Mouse (Mus musculus) frontal cortex, adult (tissue): ENCODE data around the gene Cplx2.

ENCODE experiments used
- ATAC-seq: cut with Nextera tagmentation; 2 replicates; pipeline ENCODE4 v1.9.2; 2017; ENCODE audit warnings: mild to moderate bottlenecking, moderate library complexity, mixed read lengths; ENCODE audit not compliant: low TSS enrichment

Gene Cplx2

DNA sequence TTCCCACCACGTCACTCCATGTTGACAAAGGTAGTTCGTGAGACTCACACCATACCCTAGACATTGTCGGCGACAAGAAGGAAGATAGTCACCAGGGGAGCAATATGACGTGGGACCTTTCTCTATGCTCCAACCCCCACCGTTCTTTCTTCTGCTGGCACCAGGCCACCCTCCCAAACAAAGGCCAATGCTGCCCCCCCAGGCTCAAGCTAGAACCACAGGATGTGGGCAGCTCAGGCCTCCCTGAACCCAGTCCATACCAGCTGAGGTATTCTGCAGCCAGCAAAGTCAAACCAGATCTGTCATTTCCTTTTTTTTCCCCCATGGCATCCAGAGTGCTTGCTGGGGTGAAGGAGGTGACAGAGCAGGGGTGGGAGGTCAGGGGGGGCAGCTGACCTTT, 3.4 kb upstream of the Cplx2 start:
- no peak for ATAC-seq

DNA sequence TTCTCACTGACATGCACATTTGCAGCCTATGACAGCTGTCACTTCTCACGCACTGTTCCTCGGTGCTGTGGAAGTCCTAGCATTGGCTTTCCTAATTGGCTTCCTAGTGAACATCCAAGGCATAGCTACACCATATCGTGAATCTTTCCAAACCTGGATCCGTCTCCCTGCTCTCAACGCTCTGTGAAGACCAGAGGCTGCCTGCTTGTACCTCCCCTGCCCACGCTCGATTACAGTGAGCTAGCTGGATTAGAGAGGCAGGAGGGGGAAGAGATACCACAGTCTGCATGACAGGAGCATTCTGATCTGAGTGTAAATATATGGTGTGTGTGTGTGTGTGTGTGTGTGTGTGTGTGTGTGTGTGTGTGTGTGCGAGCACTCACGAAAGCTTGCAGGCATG, 3.0 kb upstream of the Cplx2 start:
- peak; percentile 11; the same call in 1 of the 2 replicates for ATAC-seq

DNA sequence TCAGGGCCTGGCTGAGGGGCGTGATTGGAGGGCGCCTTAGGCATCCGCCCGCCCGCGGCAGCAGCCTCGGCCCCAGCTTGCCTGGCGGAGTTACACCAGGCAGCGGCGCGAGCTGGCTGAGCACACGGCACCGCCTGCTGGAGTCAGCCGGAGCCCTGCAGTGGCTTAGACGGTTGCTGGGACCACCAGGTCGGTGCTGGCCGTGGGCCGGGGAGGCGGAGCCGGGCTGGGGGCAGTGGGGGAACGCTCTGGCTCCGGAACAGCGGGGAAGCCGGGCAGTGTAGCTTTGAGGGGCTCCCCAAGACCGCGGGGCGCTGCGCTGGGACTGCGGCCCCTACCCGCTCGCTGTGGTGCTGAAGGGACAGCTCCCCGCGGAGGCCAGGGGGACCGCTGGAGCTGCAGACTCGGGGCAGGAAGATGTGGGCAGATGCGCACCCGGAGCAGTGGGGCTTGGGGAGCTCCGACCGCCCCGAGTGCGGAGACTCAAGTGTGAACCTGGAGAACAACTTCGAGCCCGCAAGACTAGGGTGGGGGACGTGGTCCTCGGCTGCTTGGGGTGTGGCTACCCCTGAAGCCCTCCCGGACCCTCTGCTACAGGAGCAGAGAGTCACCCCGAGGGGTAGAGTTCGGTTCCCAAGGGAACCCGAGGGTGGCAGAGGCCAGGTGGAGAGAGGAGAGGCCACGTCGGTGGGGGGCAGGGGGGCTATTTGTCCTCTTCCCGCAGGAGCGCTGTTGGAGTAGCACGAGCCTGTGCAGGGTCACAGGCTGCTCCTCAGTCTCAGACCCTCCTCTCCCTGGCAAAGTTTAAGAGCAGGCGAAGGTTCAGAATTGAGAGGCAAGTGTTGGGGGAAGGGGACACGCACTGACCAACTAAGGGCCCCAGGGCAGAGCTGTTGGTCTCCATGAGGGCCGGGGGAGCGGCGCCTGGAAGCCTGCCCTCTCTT, 510 bp downstream of the Cplx2 start:
- ATAC-seq: peak; percentile 60

DNA sequence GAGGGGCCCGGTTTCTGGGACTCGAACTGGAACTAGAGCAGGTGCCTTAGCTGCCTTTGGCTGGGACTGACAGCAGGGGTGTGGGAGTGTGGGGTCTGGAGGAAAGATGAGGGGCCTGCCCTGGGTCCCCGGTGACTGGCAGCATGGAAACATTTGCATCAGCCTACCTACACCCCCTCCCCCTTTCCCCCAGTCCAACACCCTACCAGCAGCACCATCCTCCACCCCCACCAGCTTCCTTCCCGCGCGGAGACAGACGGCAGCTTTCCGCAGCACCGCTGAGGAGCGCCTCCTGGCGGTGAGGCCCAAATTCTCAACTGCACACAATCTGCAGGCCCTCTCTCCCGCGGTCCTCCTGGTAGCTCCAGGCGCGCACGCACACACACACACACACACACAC, 1.5 kb downstream of the Cplx2 start:
- ATAC-seq: peak; percentile 38

DNA sequence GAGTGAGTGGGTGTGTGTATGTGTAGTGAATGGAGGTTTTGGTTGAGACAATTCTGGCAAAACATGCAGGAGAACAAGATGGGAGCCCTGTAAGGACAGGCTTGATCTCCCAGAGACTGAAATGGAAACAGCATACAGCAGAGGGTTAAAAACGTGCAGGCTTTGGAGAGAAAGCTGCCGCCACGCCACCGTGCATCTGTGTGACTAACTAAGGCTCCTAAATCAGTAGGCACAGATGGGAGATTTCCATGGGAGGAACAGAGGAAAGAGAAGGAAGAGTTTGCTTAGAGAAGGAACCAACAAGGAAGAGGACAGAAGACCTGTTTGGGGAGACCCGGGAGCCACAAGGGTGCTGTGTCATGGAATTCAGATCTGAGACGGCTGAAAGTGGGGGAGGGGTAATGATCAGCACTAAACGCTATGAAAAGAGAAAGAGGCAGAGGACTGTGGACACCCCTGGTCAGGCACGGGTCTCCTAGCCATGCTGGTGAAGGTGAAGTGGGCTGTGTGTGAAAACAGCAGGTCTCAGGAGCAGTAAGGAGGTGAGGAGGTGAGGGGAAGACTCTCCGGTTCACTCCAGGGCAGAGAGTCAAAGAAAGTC, 3.1 kb downstream of the Cplx2 start:
- ATAC-seq: peak; percentile 27

DNA sequence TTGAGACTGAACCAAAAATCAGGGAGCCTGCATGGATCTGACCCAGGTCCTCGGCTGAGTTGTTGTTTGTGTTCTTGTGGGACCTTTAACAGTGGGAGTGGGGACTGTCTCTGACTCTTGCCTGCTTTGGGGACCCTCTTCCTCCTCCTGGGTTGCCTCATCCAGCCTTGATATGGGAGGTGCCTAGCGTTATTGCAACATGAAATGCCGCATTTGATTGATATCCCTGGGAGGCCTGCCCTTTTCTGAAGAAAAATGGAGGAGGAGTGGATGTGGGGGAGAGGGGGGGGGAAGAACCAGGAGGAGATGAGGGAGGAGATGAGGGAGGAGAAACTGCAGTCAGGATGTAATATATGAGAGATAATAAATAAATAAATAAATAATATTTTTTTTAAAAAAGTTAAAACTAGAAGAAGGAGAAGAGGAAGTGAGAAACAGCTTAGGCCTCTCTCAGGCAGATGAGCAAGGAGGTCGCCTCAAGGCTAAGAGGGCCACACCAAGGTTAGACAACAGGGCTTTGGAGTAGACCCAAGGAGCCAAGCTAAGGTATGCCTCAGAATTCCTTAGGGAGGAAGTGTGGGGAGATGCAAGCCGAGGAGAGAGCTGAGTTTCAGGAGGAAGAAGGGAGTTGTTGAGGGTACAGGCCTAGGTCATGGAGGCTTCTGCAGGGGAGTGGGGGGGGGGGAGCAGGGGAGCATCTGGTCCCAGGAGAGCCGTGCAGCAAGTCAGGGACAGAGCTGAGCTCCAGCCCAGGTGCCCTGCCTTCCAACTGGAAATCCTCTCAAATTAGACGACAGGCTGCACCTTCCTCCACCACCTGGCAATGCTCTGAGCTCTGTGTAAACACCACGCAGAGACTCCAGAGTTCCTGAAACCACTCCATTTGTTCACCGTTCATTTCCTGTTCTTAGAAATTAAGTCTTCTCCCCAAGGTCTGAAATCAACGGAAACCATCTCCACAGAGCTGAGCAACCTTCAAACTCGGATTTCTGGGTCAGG, 4.6 kb downstream of the Cplx2 start:
- no peak for ATAC-seq

DNA sequence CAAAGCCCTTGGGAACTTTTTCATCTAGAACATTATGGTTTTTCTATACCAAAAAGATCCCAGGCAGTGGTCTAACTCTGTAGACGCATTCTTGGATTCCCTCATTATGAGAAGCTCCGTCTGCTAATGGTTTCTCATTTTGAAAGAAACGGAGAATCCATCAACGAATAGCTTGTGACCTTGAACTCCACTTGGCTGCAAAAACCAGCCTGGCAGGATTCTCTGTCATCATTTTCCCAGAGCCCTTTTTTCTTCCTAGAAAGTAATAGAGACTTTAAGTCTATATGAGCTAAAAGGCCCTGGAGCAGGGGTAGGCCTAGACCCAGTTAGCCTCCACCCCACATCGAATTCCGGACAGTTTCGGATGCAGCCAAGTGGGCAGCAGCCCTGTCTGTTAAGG, 5.6 kb downstream of the Cplx2 start:
- ATAC-seq: no peak

DNA sequence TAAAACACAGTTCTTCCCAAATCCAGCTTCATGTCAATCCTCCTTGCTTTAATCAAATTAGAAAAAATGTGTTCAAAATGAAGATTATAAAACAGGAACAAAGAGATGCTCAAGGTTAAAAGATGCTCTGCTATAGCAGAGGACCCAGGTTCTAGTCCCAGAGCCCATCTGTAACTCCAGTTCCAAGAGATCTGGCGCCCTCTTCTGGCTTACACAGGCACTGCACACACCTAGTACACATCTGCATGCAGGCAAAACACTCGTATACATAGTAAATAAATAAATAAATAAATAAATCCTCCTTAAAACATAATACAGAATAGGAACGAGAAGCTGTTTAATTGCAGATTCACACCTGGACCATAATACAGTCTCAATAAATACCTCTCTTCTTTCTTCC, 6.9 kb downstream of the Cplx2 start:
- no peak for ATAC-seq

DNA sequence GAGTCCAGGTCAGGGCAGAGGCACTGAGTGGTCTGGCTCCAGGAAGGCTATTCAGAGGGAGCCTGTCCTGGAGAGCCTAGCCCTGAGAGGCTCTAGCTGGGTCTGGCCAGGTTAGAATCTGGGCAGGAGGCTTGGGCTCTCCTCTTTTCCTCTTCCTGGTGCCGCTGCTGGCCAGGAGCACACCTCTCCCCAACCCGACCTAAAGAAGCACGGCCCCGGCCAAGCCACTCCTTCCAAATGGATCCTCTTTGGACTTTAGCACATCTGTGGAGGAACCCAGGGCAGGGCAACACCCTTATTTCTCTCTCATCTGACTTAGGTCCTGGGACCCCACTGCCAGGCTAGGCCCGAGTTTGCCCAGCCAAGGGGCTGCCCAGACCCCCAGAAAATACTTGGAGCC, 9.3 kb downstream of the Cplx2 start:
- ATAC-seq: no peak

DNA sequence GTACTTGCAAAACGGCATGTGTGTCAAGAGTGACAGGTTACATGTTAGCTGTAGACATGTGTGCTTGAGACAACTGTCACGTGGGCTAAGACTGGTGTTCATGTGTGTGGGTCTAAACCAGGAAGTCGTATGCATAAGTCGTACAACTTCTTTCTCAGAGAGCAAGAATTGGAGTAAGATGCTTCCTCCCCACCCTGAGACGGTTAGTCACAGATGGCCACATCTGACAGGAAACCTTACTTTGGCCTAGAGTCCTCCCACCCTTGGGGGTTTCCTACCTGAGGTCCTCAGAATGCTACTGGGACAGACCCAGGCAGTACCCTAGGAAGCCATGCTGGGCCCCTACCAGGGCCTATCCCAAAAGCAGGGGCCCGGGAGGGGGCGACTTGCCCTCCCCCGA, 10.2 kb downstream of the Cplx2 start:
- ATAC-seq: no peak

DNA sequence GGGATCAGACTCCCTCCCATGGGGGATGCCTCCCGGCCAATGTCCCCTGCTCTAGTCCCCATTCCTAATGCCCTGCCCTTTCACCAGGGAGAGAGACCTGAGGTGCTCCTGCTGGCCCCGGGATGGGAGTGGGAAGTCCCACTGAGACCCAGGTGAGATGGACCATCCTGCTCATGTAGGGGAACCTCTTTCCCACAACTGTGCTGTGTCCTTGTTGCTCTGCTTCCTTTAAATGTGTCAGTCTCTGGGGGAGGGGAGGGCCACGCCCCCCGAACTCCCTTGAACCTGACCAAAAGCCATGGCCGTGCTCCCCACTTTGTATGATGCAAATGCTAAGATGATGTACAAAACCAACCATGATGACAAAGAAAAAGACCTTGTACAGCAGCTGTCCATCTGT, 12.4 kb downstream of the Cplx2 start:
- ATAC-seq: peak; percentile 2; the same call in 1 of the 2 replicates

DNA sequence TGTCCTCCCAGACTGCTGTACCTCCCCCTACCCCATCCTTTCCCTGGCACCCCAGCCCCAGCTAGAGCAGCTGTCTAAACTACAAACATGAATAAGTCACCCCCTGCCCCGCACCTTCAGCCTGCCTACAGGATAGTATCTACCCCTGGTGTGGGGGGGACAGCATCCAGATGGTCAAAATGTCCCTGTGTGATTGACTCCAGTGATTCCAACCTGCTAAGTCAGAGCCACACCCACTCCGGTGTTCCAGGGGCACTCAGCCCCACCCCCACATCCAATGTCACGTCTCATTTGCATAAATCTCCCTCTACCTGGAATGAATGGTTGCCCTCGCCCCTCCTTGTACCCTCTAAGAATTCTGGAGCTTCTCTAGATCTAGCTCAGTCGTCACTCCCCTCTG, 13.4 kb downstream of the Cplx2 start:
- peak; percentile 5; the same call in 1 of the 2 replicates for ATAC-seq

DNA sequence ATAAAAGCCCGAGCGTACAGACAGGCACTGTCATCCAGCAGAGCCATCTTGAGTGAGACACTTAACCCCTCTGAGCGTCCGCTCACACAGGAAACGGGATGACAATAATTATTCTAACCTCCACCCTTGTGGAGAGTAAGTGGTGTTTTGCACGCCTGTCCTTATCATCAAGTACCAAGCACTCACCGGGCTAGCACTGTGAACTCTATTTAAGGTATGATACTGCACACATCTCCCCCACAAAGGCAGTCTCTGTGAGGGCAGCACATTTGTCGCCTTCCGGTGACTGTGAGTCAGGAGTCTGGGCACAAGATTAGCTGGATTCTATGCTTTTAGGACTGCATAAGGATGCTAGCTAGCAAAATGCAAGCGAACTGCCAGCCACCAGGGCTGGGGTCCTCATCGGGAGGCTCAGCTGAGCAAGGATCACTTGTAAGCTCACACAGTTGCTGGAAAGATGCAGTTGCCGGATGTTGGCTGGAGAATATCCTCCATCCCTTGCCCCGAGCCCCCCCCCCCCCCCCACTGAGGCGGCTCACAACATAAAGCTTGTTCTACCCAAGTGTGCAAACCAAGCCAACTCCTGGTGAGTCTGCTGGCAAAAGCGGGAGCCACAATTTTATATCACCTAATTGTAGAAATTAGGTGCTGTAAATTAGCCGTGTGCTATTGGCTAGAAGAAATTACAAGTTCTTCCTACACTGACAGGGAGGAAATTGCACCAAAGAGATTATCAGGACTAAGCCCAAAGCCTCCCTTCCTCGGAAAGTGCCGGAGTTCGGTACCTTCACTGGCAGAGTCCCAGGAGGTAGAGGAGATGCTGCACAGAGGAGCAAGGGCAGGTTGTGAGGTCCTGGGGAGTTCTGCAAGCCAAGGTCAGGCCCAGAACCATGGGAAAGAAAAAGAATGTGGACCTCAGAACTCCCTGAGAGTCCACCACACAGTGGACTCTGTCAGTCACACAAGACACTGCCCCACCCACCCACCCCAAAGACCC, 14.2 kb downstream of the Cplx2 start:
- peak; percentile 52 for ATAC-seq

DNA sequence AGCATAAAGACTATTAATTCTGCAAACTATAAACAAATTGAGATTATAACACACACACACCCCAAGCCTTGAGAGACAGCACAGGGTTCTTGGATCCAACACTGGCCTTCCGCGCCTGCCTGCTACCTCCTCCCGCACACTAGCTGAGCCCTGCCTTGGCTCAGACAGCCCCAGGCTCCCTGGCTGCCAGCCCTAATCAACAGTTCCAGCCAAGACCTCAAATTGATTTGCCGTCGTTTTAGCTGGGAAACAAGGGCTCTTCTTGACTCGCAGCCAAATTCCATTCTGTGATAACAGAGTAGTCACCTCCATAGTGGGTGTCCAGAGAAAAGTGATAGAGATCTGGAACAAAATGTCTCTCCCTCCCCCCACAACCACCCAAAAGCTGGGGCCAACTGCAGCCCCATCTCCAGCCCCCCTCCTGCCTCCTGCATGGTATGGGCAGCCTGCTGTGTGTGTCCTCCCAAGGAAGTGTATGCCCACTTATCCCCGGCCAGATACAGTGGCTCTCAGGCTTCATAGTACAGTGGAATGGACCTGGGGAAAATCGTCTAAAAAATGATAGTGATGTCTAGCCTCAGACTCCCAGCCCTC, 18.9 kb downstream of the Cplx2 start:
- ATAC-seq: no peak

DNA sequence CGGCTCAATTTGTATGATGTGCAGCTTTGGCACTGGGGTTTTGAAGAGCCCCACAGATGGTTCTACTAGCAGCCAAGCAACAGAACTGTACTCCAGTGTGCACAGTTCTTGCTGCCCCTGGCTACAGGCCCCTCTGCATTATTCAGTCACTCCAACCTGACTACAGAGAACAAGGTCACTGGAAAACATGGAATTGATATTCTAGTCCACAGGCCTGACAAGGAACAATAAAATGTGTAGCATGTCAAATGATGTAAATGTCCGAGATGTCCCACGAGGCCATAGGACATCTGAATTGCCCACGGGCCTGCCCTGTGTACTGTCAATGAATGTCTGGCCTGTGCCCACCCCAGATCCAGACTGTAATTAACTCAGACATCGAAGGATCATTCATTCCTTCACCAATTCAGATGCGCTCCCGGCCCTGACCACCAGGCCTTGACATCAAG, 19.4 kb downstream of the Cplx2 start:
- ATAC-seq: no peak

DNA sequence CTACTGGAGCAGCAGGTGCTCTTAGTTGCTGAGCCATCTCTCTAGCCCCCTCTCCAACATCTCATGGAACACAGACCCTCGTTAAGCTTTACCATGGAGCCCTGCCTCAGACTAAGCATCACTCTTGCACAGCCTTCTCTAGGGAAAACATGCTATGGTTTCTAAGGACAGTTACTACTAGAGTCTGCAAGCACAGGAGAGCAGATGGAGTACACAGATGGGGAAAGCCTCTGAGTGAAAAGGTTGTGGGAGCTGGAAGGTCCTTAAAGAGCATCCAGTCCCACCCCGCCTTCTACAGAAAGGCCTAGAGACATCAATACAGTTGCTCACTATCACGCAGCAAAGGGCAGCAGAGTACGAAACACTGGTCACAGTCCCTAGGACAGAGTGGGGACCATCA, 20.2 kb downstream of the Cplx2 start:
- ATAC-seq: no peak

DNA sequence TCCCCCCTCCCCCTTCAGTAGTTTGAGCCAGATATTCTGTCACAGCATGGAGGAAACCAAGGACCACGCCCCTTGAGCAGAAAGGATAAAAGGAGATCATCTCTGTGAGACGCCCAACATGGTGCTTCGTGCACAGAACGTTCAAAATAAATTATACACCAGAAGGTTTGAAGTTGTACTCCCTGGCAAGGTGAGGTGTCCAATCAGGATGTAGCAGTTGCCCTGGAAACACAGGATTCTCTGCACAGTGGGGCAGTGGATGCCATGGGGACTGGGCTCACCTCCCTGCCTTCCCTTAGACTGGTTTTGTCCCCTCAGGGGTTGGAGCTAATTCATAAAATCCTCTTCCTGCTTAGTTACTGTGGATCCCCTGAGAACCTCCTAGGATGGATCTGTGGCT, 25.9 kb downstream of the Cplx2 start:
- no peak for ATAC-seq

DNA sequence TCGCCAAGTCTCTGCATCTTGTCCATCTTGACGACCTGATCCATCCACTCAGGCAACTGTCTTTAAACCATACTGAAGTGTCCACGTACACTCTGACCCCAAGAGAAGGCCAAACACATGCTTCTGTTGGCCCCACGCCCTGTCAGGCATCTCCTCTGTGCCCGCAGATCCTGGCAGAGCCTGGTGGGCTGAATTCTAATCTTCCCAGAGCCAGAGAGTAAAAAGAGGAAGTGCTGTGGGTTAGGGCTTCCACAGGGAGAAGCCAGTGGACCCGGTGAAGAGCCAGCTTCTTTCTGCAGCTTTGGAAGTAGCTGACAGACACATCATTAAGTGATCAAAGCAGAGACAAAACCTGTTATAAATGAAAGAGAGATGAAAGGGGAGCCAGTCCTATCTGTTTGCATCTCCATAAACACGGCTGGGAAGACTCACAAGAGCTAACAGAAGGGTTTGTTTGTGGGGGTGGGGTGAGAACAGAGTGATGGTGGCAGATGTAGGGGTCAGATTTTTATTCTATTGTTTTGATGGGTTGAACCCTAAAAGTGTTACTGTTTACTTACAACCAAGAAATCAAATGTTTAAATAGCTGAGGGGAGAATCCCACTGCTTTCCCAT, 29.5 kb downstream of the Cplx2 start:
- ATAC-seq: no peak

DNA sequence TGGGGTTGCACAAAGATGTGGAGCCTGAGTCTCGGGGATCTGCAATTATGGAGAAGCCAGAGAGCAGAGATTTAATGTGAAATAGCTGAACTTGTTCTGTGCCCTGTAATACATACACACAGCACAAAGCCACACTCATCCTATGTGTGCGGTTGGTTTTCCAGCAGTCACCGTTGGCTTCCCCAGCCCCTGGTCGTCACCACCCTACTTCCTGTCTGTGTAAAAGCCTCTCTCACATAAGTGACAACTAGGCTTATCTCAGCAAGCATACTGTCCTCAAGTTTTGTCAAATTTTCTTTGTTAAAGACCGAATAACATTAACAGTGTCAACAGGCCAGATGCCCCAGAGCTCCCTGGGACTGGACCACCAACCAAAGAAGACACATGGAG, 30.0 kb downstream of the Cplx2 start:
- ATAC-seq: no peak

DNA sequence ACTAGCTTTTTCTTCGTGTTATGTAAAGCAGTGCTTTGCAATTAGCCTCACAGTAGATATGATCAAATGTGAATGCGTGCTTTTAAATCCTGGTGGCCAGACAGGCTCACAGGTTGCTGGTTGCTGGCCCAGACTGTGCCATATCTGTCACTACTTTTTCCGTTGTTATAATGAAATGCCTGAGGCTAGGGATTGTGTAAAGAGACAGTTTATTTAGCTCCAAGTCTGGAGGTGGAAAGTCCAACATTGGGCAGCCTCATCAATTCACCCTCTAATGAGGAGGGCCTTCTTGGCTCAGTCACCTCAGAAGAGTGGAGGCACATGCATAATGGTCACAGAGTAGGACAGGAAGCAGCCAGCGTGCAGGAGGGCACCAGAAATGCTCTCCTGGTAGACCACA, 31.2 kb downstream of the Cplx2 start:
- no peak for ATAC-seq
